Mouse (Mus musculus): ENCODE results near the gene Lrrc74b. TPM values are rescaled to one million over a fixed set of nuclear protein-coding genes. Genes with fewer than 3 reads are reported as not detected.
A peak's percentile ranks its signal among the peaks of the same experiment; 100 is the strongest.

Gene Lrrc74b
- polyA plus RNA-seq, 1 experiment from 2014 or later, result 1.3 TPM

DNA sequence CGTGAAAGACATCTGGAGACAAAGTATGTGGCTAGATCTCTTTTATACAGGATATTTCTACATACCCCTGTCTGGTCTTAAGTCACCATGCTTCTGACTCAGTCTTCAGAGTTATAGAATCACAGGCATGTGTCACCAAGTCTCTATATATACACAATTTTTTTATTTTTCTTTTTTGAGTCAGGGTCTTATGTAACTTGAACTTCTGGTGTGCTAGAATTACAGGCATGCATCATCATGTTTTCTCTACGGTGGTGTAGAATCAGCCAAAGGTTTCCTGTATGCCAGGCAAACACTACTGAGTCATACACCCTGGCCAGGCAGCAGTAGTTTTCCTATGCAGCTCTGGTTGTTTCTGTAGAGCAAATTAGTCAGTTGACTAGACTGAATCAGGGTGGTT lies 18.4 kb downstream of the Lrrc74b start:
- H3K36me3 ChIP-seq, result no peaks in the 10 kb centered on the region
- no peak overlapping the region for H3K27ac ChIP-seq (replicated peaks)
- ATAC-seq (ENCODE audit: low FRiP score), result no peak
- no peaks in the 10 kb centered on the region for H3K27me3 ChIP-seq (replicated peaks)
- H3K4me1 ChIP-seq, result no peaks in the 10 kb centered on the region
- H3K4me2 ChIP-seq, result no peak overlapping the region
- H3K9me3 ChIP-seq (replicated peaks), result no peaks in the 10 kb centered on the region
- no peak overlapping the region for H3K4me3 ChIP-seq (replicated peaks)
- H3K9ac ChIP-seq (replicated peaks), result no peak overlapping the region
- 86% methylated on average over 2 of the region's 2 CpGs for WGBS

DNA sequence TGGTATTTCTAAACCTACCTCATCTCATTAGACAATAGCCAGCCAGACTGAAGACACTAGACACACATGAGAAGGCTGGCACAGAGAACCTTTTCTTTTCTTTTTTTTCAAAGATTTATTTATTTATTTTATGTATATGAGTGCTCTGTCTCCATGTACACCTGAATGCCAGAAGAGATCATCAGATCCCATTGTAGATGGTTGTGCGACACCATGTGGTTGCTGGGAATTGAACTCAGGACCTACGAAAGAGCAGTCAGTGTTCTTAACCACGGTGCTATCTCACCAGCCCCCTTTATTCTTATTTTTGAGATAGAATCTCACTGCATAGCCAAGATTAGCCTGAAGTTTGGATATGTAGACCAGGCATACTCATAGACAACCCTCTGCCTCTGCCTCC lies 24.5 kb downstream of the Lrrc74b start:
- no peak overlapping the region for H3K4me3 ChIP-seq (replicated peaks)
- no peaks in the 10 kb centered on the region for H3K36me3 ChIP-seq
- 96% methylated on average over 3 of the region's 3 CpGs for WGBS

DNA sequence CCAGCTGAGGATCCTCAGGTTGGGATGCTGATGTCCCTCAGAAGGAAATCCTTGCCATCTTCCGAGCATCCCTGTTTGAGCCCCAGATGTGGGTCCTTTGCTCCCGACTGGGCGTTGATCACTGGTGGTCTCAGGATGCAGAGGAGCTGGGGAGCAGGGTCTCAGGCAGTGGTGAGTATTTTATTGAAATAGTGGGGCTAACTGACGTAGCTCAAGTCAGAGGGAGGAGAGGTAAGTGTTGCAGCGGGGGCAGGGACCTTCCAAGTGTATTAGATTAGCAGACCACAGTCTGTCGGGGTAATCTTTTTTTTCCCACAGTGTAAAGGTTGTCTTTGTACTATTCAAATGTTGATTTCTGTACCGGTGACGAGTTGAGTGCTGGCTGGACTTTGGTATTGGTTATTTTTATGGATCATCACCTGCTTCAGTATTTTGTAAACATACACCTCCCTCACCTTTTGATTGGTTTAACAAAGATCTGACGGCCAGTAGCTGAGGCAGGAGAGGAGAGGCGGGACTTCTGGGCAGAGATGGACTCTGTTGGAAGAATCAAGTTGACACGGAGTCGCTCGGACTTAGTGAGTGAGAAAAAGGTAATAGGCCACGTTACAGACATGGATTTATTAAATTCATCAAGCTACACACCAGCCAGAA lies 28.2 kb downstream of the Lrrc74b start:
- Histone ChIP-seq H3K36me3 (peaks cover 14% of the 10 kb centered on the region), H3K27me3 (replicated peaks) (no peaks in the 10 kb centered on the region; the same call in 1 of the 2 replicates), H3K4me3 (replicated peaks) (no peak overlapping the region), H3K27ac (replicated peaks) (no peak overlapping the region), H3K4me1 (peaks cover 29% of the 10 kb centered on the region), H3K4me2 (no peak overlapping the region), H3K9me3 (replicated peaks) (no peaks in the 10 kb centered on the region), H3K9ac (replicated peaks) (no peak overlapping the region)
- 69% methylated on average over 14 of the region's 14 CpGs for WGBS
- no peak for ATAC-seq (ENCODE audit: low FRiP score)

More for the DNA sequence above, 24.5 kb downstream of the Lrrc74b start:
- Histone ChIP-seq H3K9ac (replicated peaks) (no peak overlapping the region), H3K4me1 (peaks cover 9% of the 10 kb centered on the region), H3K27ac (replicated peaks) (no peak overlapping the region), H3K9me3 (replicated peaks) (no peaks in the 10 kb centered on the region), H3K27me3 (replicated peaks) (no peaks in the 10 kb centered on the region; the same call in 1 of the 2 replicates), H3K4me2 (no peak overlapping the region)
- no peak for ATAC-seq (ENCODE audit: low FRiP score)

DNA sequence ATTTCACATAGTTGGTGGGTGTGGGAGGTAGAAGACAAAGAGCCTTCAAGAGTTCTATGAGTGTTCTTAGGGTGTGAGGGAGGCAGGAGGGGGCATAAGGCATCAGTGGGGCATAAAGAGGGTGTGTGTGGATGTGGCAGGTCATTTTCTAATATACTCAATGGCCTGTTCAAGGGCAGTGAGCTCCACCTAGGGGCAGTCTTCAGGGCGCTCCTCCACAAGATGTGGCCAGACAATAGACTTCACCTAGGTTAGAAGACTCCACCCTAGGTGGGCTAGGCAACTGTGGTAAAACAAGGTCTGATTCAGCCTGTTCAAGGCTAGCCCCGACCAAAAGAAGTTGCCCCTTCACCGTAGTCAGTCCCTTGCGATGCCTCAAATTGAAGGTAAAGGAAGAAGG lies 28.8 kb downstream of the Lrrc74b start:
- 67% methylated on average over 4 of the region's 4 CpGs for WGBS
- Histone ChIP-seq H3K36me3 (peaks cover 19% of the 10 kb centered on the region), H3K4me1 (peaks cover 29% of the 10 kb centered on the region), H3K27me3 (replicated peaks) (no peaks in the 10 kb centered on the region; the same call in 1 of the 2 replicates), H3K4me2 (peak overlapping the region; percentile 95; the same call in 1 of the 2 replicates), H3K9me3 (replicated peaks) (no peaks in the 10 kb centered on the region), H3K9ac (replicated peaks) (no peak overlapping the region), H3K27ac (replicated peaks) (no peak overlapping the region), H3K4me3 (replicated peaks) (no peak overlapping the region)
- ATAC-seq (ENCODE audit: low FRiP score), result no peak

DNA sequence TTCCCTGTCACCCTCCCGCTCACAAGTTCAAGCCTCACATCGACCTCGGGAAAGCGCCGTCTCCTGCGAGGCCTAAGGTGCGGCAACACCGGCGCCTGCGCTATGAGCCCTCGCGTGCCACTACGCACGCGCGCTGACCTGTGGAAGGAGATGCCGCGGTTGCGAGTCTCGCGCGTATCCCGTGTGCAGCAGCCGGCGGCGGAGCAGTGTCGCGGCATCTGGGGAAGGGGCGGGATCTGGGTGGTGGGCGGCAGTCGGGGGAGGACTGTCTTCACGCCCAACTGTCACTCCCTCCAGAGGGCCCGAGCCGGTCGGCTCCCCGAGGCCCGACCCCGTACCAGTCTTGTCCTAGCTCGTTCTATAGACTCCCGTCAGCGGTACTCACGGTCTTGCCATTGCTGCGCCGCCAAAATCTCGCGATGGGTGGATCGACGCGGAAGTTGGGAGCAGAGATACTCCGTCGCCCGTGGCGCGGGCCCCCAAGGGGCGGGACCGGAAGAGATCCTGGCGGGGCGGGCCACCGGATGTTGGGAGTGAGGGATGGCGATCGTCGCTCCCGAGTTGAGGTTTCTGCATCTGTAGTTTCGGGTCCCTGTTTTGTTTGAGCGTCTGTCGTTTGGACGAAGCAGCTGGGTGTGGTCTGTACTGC lies 30.3 kb downstream of the Lrrc74b start, which contains the start of gene Thap7:
Thap7 (minus strand) TSS at position 497 of the 649 bp plus-strand sequence.
- under 1% methylated on average over 67 of the region's 67 CpGs for WGBS

DNA sequence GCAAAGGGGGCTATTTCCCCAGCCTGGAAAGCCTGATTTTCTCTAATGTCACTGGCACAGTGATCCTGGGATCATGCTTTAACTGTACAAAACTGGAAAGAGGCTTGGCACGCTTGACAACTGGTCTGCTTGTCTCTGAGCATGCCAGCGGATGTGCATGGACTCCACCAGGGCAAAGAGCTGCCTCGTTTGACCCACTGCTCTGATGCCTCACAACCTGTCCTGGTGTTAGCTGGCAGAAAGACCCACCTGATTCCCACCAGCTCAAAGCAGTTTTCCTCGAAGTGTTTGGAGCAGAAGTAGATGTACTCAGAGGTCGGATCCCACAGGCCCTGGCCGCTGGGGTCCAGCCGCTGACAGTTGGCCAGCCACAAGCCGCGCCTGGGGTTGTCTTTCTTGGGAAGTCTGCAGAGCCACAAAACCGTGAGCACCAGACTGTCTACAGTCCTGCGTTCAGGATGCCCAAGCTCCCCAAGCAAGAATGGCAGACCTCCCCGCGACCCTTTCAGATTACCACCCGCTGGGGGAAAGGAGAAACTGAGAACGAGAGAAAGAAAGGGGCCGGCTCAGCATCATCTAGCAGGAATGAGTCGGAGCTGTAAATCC lies 31.0 kb downstream of the Lrrc74b start:
- H3K36me3 ChIP-seq, result peaks cover 41% of the 10 kb centered on the region
- peaks cover 29% of the 10 kb centered on the region for H3K4me1 ChIP-seq
- peak; percentile 8; the same call in 1 of the 2 replicates for ATAC-seq (ENCODE audit: low FRiP score)
- no peaks in the 10 kb centered on the region for H3K27me3 ChIP-seq (replicated peaks)
- H3K9ac ChIP-seq (replicated peaks), result peak overlapping the region; percentile 73
- H3K4me3 ChIP-seq (replicated peaks), result peak overlapping the region; percentile 65
- peak overlapping the region; percentile 99 for H3K27ac ChIP-seq (replicated peaks)
- no peaks in the 10 kb centered on the region for H3K9me3 ChIP-seq (replicated peaks)
- H3K4me2 ChIP-seq, result peak overlapping the region; percentile 95
- WGBS, result 20% methylated on average over 17 of the region's 17 CpGs

More for the DNA sequence above, 30.3 kb downstream of the Lrrc74b start, which contains the start of gene Thap7:
- ATAC-seq (ENCODE audit: low FRiP score), result peak; percentile 97
- H3K36me3 ChIP-seq, result peaks cover 34% of the 10 kb centered on the region
- H3K4me2 ChIP-seq, result peak within 1 kb of the TSS; percentile 95
- H3K4me3 ChIP-seq (replicated peaks), result peak within 1 kb of the TSS; percentile 65
- H3K9ac ChIP-seq (replicated peaks), result peak within 1 kb of the TSS; percentile 73
- peak within 1 kb of the TSS; percentile 99 for H3K27ac ChIP-seq (replicated peaks)
- no peaks in the 10 kb centered on the region for H3K9me3 ChIP-seq (replicated peaks)
- no peaks in the 10 kb centered on the region for H3K27me3 ChIP-seq (replicated peaks)
- H3K4me1 ChIP-seq, result peaks cover 29% of the 10 kb centered on the region

DNA sequence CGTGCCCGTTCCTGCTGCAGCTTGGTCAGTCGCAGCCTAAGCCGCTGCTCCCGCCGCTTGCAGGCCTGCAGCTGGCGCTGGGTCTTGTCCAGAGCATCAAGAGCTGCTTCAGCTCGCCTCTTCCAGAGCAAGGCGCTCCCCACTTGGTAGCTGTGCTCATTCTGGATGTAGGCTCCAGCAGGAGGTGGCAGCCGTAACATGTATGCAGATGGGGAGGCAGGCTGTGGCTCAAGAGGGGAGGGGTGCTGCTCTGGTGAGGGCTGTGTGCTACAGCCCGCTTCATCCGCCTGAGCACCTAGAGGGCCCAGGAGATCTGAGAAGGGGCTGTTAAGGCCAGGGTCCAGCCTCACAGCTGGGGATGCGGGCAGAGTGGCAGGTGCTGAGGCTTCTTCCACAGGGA lies 32.8 kb downstream of the Lrrc74b start:
- Histone ChIP-seq H3K4me2 (no peak overlapping the region), H3K9me3 (replicated peaks) (no peaks in the 10 kb centered on the region), H3K36me3 (peaks cover 56% of the 10 kb centered on the region), H3K9ac (replicated peaks) (no peak overlapping the region), H3K4me1 (peaks cover 29% of the 10 kb centered on the region), H3K27me3 (replicated peaks) (no peaks in the 10 kb centered on the region), H3K27ac (replicated peaks) (no peak overlapping the region), H3K4me3 (replicated peaks) (no peak overlapping the region)
- 84% methylated on average over 13 of the region's 13 CpGs for WGBS
- ATAC-seq (ENCODE audit: low FRiP score), result no peak

DNA sequence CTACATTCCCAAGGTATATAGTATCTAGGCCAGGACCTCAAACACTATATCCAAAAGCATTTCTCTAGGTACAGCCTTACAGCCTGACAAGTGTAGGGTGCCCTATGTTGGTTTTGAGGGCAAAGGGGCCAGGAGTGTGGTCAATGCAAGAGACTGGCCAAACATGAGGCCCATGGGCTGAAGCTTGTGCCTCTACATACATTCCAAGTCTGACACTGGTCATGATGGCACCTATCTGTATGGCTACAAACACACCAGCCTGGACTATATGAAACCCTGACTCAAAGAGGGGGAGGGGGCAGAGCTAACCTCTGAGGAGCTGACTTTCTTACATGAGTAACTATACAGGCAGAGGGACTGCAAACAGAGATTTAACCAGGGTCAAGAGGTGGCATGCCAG lies 33.4 kb downstream of the Lrrc74b start:
- Histone ChIP-seq H3K27me3 (replicated peaks) (no peaks in the 10 kb centered on the region), H3K4me1 (peaks cover 29% of the 10 kb centered on the region), H3K9ac (replicated peaks) (no peak overlapping the region), H3K36me3 (peaks cover 63% of the 10 kb centered on the region), H3K4me3 (replicated peaks) (no peak overlapping the region), H3K4me2 (no peak overlapping the region), H3K9me3 (replicated peaks) (no peaks in the 10 kb centered on the region), H3K27ac (replicated peaks) (no peak overlapping the region)
- ATAC-seq (ENCODE audit: low FRiP score), result no peak

DNA sequence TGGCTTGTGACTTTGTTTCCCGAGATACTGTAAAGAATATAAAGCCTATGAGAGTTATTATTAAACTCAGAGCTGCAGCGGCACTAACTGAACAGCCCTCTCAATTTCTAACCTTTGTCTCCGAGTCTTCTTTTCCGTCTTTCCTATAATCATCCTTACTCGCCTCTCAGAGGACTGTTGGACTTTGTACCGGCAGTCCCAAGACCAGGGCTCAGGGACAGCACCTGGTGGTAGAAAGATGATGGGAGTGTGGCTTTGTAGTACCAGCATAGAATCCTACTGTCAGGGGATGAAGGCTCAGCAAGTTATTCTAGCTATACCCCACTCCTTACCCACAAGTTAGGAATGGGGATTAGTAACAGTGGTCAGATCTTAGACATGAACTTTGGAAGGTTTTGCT lies 34.8 kb downstream of the Lrrc74b start:
- no peak for ATAC-seq (ENCODE audit: low FRiP score)
- 90% methylated on average over 6 of the region's 6 CpGs for WGBS

DNA sequence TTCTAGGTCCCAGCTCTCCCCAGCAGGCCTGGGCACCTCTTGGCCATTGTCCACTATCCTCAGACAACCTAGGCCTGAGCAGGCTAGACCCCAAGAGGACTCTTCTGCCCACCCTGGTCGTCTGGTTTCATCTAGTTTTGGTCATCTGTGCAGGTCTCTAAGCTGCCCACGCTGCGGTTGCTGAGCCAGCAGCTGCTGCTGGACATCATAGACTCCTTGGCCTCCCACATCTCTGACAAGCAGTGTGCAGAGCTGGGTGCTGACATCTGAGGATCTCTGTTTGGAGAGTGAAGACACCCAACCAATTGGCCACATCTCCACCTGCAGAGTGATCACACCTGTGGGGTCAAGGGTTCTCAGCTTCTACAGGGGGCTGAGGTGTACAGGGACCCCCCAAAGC lies 35.5 kb downstream of the Lrrc74b start:
- H3K27ac ChIP-seq (replicated peaks), result no peak overlapping the region
- H3K36me3 ChIP-seq, result peaks cover 84% of the 10 kb centered on the region
- no peak overlapping the region for H3K4me2 ChIP-seq
- no peak overlapping the region for H3K4me3 ChIP-seq (replicated peaks)
- ATAC-seq (ENCODE audit: low FRiP score), result no peak
- no peaks in the 10 kb centered on the region for H3K9me3 ChIP-seq (replicated peaks)
- H3K9ac ChIP-seq (replicated peaks), result no peak overlapping the region
- H3K27me3 ChIP-seq (replicated peaks), result no peaks in the 10 kb centered on the region
- peaks cover 16% of the 10 kb centered on the region for H3K4me1 ChIP-seq
- WGBS, result 83% methylated on average over 3 of the region's 3 CpGs

More for the DNA sequence above, 34.8 kb downstream of the Lrrc74b start:
- peaks cover 77% of the 10 kb centered on the region for H3K36me3 ChIP-seq
- H3K27ac ChIP-seq (replicated peaks), result no peak overlapping the region
- H3K4me1 ChIP-seq, result peaks cover 16% of the 10 kb centered on the region
- H3K9ac ChIP-seq (replicated peaks), result no peak overlapping the region
- no peak overlapping the region for H3K4me3 ChIP-seq (replicated peaks)
- no peaks in the 10 kb centered on the region for H3K27me3 ChIP-seq (replicated peaks)
- no peaks in the 10 kb centered on the region for H3K9me3 ChIP-seq (replicated peaks)
- no peak overlapping the region for H3K4me2 ChIP-seq

DNA sequence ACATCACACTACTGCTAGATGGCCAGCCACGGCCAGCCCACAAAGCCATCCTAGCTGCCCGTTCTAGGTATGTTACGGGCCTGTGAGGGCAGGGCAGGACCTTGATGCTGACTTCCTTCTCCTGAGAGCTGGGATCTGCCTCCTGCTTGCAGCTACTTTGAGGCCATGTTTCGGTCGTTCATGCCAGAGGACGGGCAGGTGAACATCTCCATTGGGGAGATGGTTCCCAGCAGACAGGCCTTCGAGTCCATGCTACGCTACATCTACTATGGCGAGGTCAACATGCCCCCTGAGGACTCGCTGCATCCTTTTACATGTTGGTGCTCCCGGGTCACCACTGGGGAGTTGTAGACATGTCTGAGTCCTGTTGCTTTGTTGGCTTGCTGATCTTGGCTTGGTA lies 36.9 kb downstream of the Lrrc74b start:
- no peak for ATAC-seq (ENCODE audit: low FRiP score)

DNA sequence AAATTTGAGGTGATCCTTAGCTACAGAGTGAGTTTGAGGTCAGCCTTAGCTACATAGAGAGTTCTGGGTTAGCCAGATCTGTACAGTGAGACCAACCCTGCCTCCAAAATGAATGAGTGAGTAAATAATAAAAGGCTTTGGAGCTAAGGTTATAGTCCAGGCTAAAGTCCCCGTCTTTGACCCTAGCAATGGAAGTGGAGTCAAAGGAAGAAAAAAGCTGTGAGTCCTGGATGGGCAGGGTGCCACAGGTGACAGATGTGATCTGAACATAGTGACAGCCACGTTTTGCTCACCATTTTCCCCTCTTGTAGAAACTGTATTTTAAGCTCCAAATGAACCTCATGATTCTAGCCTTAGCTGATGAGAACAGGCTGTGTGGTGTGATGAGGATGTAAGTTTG lies 42.1 kb downstream of the Lrrc74b start:
- WGBS, result 90% methylated on average over 2 of the region's 2 CpGs

More for the DNA sequence above, 36.9 kb downstream of the Lrrc74b start:
- H3K9ac ChIP-seq (replicated peaks), result no peak overlapping the region
- H3K27ac ChIP-seq (replicated peaks), result no peak overlapping the region
- peaks cover 6% of the 10 kb centered on the region for H3K4me1 ChIP-seq
- no peaks in the 10 kb centered on the region for H3K27me3 ChIP-seq (replicated peaks)
- no peaks in the 10 kb centered on the region for H3K9me3 ChIP-seq (replicated peaks)
- 95% methylated on average over 11 of the region's 11 CpGs for WGBS
- no peak overlapping the region for H3K4me3 ChIP-seq (replicated peaks)
- H3K36me3 ChIP-seq, result peaks cover 97% of the 10 kb centered on the region
- no peak overlapping the region for H3K4me2 ChIP-seq

More for the DNA sequence above, 42.1 kb downstream of the Lrrc74b start:
- no peak overlapping the region for H3K27ac ChIP-seq (replicated peaks)
- peaks cover 95% of the 10 kb centered on the region for H3K36me3 ChIP-seq
- no peaks in the 10 kb centered on the region for H3K9me3 ChIP-seq (replicated peaks)
- H3K4me2 ChIP-seq, result no peak overlapping the region
- ATAC-seq (ENCODE audit: low FRiP score), result no peak
- H3K27me3 ChIP-seq (replicated peaks), result no peaks in the 10 kb centered on the region
- no peak overlapping the region for H3K4me3 ChIP-seq (replicated peaks)
- H3K9ac ChIP-seq (replicated peaks), result no peak overlapping the region
- no peaks in the 10 kb centered on the region for H3K4me1 ChIP-seq

Data from neural tube, embryonic 15.5 days (tissue).